Mouse (Mus musculus) cortical plate, adult 2 months (tissue): ENCODE measurements around the gene Rin2.

Experiments
- CTCF ChIP-seq: fragments of 200-500 bp; IDR thresholded peaks from 2 replicates; pipeline ENCODE4 v1.5.1; 2011; ENCODE audit warnings: mild to moderate bottlenecking, control low read depth, low read length; ENCODE audit not compliant: insufficient read depth; ENCODE audit errors: extremely low read depth
- POLR2A ChIP-seq: fragments of 200-500 bp; IDR thresholded peaks from 2 replicates; pipeline ENCODE4 v1.6.1; 2011; ENCODE audit warnings: mild to moderate bottlenecking, low read length, control low read depth; ENCODE audit not compliant: insufficient read depth; ENCODE audit errors: extremely low read depth

- TF ChIP-seq CTCF (no peak), POLR2A (no peak)
Measured at GRCm38 (mm10) chr2:145839565-145840315, 164.7 kb downstream of the Rin2 start.
